Mouse (Mus musculus) retina, embryonic 14.5 days (tissue): Measurements from ENCODE around the gene Nxpe3.

Experiments used
- DNase-seq: peaks from one replicate; pipeline ENCODE4 v3.0.0-alpha.2; 2015; ENCODE audit warnings: low spot score

The Nxpe3 gene

GRCm38 (mm10) chr16:55894893-55895650 lies at the start of gene Nxpe3:
Nxpe3 (minus strand) TSS chr16:55895285.
- DNase-seq: peak; percentile 90

GRCm38 (mm10) chr16:55940781-55941180 lies 45.7 kb upstream of the Nxpe3 start:
- no peak for DNase-seq

- DNase-seq: no peak
Measured at GRCm38 (mm10) chr16:55939703-55940102, 44.6 kb upstream of the Nxpe3 start.

- DNase-seq: no peak
Measured at GRCm38 (mm10) chr16:55938761-55939160, 43.7 kb upstream of the Nxpe3 start.

- DNase-seq: peak; percentile 93
Measured at GRCm38 (mm10) chr16:55934453-55935037, 39.5 kb upstream of the Nxpe3 start, which contains the start of gene Cep97. Cep97 (minus strand) TSS chr16:55934855.

GRCm38 (mm10) chr16:55933681-55934343 lies 38.7 kb upstream of the Nxpe3 start:
- DNase-seq: peak; percentile 59

- DNase-seq: no peak
Measured at GRCm38 (mm10) chr16:55924010-55924409, 28.9 kb upstream of the Nxpe3 start.

GRCm38 (mm10) chr16:55922079-55922478 lies 27.0 kb upstream of the Nxpe3 start:
- DNase-seq: no peak

DNA sequence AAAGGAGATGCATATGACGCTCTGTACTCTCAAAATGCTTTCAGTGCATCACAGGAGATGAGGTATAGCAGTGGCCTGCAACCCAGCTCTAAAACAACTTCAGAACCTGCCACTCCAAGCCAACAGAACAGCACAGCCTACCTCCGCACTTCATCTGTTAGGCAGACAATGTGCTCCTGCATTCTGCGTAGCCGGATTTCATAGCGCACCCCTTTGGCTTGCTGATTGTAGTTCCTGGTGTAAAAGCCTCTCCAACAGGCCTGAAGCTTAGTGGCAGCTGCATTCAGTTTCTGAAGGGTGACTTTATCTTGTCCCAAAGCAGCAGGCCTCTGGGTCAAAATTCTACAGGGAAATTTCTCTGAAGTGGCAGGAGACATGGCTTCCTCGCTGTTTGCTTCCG lies 19.6 kb upstream of the Nxpe3 start:
- no peak for DNase-seq

DNA sequence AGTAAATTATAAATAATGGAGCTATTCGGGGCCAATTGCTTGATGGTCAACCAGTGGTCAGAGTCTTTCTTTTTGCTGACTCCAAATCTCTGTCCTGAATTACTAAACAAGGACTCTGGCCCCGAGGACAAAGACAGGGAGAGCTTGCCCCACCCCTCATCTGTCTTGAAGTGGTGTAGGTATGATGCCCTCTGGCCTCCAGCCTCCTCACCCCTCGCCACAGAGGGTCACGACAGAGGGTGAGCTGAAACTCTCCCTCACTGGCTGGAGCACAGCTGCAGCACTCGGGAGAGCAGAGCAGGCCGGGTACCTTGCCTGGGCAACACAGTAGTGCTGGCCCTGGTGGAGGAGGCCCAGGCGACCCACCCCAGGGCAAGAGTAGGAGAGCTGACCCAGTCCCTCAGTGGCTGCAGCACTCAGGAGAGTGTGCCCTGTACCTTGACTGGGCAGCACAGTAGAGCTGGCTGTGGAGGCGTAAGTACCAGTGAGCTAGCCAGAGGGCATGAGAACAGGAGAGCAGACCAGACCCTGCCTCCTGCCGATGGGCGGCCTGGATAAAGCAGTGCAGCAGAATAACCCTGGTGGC lies 15.2 kb upstream of the Nxpe3 start:
- no peak for DNase-seq

DNA sequence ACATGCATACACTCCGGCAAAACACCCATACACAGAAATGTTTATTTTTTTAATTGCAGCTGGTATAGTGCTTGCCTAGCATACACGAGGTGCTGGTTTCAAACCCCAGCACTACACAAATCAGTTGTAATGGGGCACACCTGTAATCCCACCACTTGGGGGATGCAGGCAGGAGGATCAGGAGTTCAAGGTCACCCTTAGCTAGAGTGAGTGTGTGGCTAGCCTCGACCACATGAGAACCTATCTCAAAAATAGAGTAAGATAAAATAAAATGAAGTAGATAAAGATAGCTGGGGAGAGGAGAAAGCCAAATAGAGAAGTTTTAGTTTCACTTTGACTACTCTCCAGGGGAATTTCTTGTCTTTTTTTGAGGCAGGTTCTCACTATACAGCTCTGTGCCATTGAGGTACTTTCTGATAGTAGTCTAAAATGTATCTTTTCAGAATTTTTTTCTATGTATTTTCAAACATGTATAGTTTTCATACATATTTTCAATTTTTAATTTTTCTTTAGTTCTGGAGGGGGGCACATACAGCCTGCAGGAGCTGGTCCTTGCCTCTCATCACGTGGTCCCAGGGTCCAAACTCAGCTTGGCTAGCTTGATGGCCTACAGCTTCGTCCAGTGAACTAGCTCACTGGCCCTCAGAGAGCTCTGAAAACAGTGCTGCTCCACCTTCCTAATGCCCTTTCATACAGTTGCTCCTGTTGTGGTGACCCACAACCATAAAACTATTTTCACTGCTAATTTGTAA lies 12.0 kb upstream of the Nxpe3 start:
- no peak for DNase-seq

GRCm38 (mm10) chr16:55905370-55905769 lies 10.3 kb upstream of the Nxpe3 start:
- DNase-seq: no peak

GRCm38 (mm10) chr16:55901839-55902756 lies 7.0 kb upstream of the Nxpe3 start:
- DNase-seq: no peak

GRCm38 (mm10) chr16:55898385-55899002 lies 3.4 kb upstream of the Nxpe3 start:
- no peak for DNase-seq

GRCm38 (mm10) chr16:55895651-55896095 lies 588 bp upstream of the Nxpe3 start:
- DNase-seq: no peak

GRCm38 (mm10) chr16:55894536-55894892 lies 571 bp downstream of the Nxpe3 start:
- no peak for DNase-seq

DNA sequence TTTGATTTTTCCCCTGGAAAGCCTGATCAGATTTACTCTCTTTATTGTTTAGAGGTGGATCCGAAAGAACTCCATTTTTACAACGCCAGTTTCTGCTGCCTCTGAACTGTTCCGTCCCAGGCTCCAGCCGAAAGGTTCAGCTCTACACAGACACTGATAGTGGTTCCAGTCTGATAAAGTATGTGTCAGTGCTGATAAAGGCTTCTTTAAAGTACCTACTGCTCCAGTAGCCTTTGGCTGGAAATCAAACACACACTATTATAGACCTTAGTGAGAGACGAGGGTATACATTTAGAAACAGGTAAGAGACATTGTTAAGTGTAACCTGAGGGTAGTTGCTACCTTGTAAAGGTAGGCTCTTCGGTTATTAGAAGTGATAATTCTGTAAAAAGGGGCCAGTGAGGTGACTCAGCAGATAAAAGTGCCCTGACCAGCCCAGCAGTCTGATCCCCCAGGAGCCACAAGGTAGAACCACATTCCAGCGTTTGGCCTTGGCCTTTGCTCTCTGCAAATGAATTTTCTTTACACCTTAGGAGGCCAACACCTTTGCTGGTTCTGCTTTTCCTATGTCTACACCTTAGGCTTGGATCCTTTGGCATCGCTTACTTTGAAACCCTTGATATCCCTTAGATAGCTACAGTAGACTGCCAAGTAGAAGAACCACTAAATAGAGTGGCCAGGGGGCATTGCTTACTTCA lies 1.5 kb downstream of the Nxpe3 start:
- no peak for DNase-seq

- no peak for DNase-seq
Measured at GRCm38 (mm10) chr16:55892484-55892883, 2.6 kb downstream of the Nxpe3 start.

DNA sequence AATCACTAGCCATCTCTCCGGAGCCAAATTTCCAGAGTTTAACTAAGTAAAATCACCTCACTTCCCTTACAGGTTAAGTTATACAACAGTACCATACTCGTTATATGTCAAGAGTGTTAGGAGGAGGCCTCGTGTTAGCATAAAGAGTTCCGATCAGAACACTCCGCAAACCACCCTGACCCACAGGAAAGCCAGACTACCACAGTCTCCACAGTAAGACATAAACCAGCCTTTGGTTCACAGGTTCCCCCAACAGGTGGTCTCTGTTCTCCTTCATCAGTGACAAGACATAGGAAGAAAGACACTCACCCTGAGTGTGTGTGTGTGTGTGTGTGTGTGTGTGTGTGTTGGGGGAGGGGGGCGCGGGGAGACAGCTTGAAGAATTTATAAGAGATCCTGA lies 3.7 kb downstream of the Nxpe3 start:
- no peak for DNase-seq
